Mouse (Mus musculus) thymus, adult 2 months (tissue): ENCODE data around the gene Stx17. TPM values are rescaled to one million over a fixed set of nuclear protein-coding genes. Genes with fewer than 3 reads are reported as not detected.

Experiments
- DNase-seq: peaks from one replicate; pipeline ENCODE4 v3.0.0; 2021
- H3K27ac ChIP-seq: fragments of 200-500 bp; 2 replicates; pipeline ENCODE4 v1.5.1; 2012; ENCODE audit warnings: low read length, control low read depth; ENCODE audit not compliant: control insufficient read depth, insufficient read depth
- H3K27me3 ChIP-seq: fragments of 200-500 bp; 2 replicates; pipeline ENCODE4 v1.6.1; 2012; ENCODE audit warnings: mild to moderate bottlenecking, low read length, moderate library complexity, mixed read lengths; ENCODE audit not compliant: control insufficient read depth, insufficient read depth
- H3K36me3 ChIP-seq: fragments of 200-500 bp; 2 replicates; pipeline ENCODE4 v1.6.1; 2012; ENCODE audit warnings: mild to moderate bottlenecking, low read length, moderate library complexity; ENCODE audit not compliant: control insufficient read depth, insufficient read depth
- H3K4me1 ChIP-seq: fragments of 200-500 bp; replicated peaks from 2 replicates; pipeline ENCODE4 v1.6.1; 2012; ENCODE audit warnings: low read length; ENCODE audit not compliant: control insufficient read depth, insufficient read depth
- H3K4me3 ChIP-seq: fragments of 200-500 bp; 2 replicates; pipeline ENCODE4 v1.5.1; 2012; ENCODE audit warnings: mild to moderate bottlenecking, low read length, control low read depth, moderate library complexity; ENCODE audit not compliant: control insufficient read depth, insufficient read depth
- CTCF ChIP-seq: fragments of 200-500 bp; IDR thresholded peaks from 2 replicates; pipeline ENCODE4 v1.5.1; 2012; ENCODE audit warnings: mild to moderate bottlenecking, control low read depth, low read length, moderate library complexity, borderline replicate concordance; ENCODE audit not compliant: control insufficient read depth, poor library complexity, insufficient read depth; ENCODE audit errors: extremely low read depth
- POLR2A ChIP-seq: fragments of 200-500 bp; IDR thresholded peaks from 2 replicates; pipeline ENCODE4 v1.6.1; 2012; ENCODE audit warnings: mild to moderate bottlenecking, low read length, control low read depth, moderate library complexity; ENCODE audit not compliant: control insufficient read depth, poor library complexity, insufficient read depth; ENCODE audit errors: extremely low read depth
- WGBS: fragments of 180-500 bp; shearing (Covaris S2); methylation state at CpG from one replicate; pipeline ENCODE4 v1.1.7; 2018; 5-methylcytosine and 5-hydroxymethylcytosine counted together
- polyA plus RNA-seq: library from polyadenylated mRNA; depleted of rRNA; stranded (reverse); fragments of >200 nt; gene quantifications from 2 replicates; pipeline ENCODE4 v1.2.3, GENCODE M21; 2012; rRNA removed

Stx17 gene
- 4.2 and 4.8 TPM in 2 replicates for polyA plus RNA-seq

DNA sequence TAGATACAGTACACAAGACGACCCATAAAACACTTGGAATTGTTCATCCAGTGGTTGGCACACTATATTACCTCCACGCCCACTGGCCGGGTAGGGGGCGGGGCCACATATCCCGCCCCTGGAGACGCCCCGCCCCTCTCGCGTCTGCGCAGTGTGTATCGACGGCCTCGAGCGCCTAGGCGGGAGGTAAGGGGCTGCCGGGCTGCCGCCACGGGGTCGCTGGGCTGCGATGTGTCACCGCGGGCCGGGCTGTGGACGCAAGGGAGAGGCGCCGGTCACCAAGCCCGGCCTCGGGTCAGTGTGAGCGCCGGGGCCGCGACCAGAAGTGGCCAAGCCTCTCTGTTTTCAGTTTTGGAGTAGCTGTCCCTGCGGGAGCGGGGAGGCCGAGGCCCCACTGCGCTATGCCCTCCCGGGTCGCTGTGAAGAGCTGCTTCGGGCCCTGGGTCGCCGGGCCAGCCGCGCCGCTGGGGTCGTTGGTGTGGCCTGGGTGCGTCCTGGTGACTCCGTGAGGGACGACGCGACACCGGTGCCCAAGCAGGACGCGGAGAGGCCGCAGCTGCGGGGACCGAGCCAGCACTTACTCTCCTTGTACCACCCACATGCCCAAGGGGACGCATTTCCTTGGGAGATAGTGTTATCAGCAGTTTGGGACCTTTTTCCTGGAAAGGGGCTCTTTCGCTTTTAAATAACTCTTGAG lies at the start of gene Stx17:
Gene Stx17, plus strand, starts transcription at position 143 of the 697 bp plus-strand sequence.
- no peak within 1 kb of the TSS for H3K27ac ChIP-seq

DNA sequence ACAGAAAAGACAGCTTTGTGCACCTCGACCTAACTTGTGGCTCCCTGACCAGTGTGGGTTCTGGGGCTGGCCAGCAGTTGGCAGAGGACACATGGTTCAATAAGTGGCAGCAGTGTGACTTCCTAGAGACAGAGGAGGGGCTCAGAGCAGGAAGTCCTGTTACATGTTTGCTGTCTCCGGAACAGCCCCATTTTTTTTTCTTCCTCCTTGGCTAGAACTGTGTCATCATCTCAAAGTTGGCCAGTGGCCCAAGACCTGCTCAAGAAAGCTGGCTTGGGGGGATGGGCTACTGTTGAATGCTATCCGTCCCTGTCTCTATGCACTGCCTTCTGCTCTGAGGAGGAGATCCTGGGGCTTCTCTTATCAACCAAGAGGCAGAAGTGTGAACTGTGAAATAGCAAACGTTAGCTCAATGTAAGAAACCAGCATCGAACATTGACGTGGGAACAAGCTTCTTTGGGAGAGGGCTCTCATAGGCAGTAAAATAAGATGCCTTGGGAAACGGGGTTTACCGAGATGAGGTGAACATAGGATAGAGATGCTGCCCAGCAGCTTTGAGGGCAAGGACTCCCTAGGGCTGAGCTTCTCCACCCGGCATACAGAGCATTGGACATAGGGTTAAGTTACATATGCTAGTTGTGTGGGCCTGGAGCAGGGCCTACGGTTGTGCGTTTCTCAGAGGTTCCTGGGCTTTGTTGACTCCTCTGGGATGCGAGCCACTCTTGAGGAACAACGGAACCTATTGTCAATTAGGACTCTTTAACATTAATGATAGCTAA lies 47.8 kb upstream of the Stx17 start:
- H3K4me3 ChIP-seq, result no peak overlapping the region
- TF ChIP-seq CTCF (no peak), POLR2A (no peak)
- H3K4me1 ChIP-seq, result peaks cover 21% of the 10 kb centered on the region
- WGBS, result 85% methylated on average over 13 of the region's 13 CpGs
- no peak overlapping the region for H3K27ac ChIP-seq
- H3K36me3 ChIP-seq, result no peaks in the 10 kb centered on the region
- no peak for DNase-seq
- no peaks in the 10 kb centered on the region for H3K27me3 ChIP-seq

More for the DNA sequence above, at the start of gene Stx17:
- Histone ChIP-seq H3K4me3 (peak within 1 kb of the TSS; percentile 78), H3K27me3 (no peaks in the 10 kb centered on the region), H3K4me1 (peaks cover 2% of the 10 kb centered on the region; the same call in 1 of the 2 replicates), H3K36me3 (no peaks in the 10 kb centered on the region)
- 1% methylated on average over 58 of the region's 58 CpGs for WGBS
- TF ChIP-seq CTCF (peak; percentile 10; the same call in 1 of the 2 replicates), POLR2A (peak; percentile 69)
- peak; percentile 87 for DNase-seq

- DNase-seq, result no peak
- H3K27me3 ChIP-seq, result no peaks in the 10 kb centered on the region
- no peak overlapping the region for H3K27ac ChIP-seq
- H3K4me3 ChIP-seq, result no peak overlapping the region
- 74% methylated on average over 4 of the region's 4 CpGs for WGBS
- TF ChIP-seq POLR2A (no peak), CTCF (no peak)
- H3K36me3 ChIP-seq, result no peaks in the 10 kb centered on the region
- H3K4me1 ChIP-seq, result peaks cover 18% of the 10 kb centered on the region
Measured at GRCm38 (mm10) chr4:48078213-48078612, 46.5 kb upstream of the Stx17 start.

GRCm38 (mm10) chr4:48079285-48080039 lies 45.3 kb upstream of the Stx17 start:
- peaks cover 11% of the 10 kb centered on the region for H3K4me1 ChIP-seq
- DNase-seq, result no peak
- H3K36me3 ChIP-seq, result no peaks in the 10 kb centered on the region
- no peaks in the 10 kb centered on the region for H3K27me3 ChIP-seq
- 92% methylated on average over 8 of the region's 8 CpGs for WGBS
- H3K27ac ChIP-seq, result no peak overlapping the region
- H3K4me3 ChIP-seq, result no peak overlapping the region
- TF ChIP-seq CTCF (no peak), POLR2A (no peak)

DNA sequence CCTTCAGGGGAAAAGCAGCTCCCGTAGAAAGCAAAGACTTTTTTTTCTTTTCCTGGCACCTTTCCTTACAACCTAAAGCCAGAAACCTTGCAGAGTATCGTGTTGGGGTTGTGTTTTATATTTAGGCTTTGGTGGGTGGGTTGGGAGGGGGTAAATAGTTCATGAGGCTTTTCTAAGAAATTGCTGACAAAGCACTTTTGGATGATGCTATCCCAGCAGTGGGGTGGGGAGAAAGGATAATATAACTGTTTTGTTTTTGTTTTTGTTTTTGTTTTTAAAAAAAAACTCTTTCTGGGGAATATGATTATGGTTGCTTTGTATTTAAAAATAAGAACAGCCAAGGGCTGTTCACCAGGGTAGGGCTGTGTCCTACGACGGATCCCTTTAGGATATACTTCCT lies 41.3 kb upstream of the Stx17 start:
- Histone ChIP-seq H3K27ac (no peak overlapping the region), H3K4me3 (no peak overlapping the region), H3K36me3 (no peaks in the 10 kb centered on the region), H3K4me1 (no peaks in the 10 kb centered on the region), H3K27me3 (no peaks in the 10 kb centered on the region)
- DNase-seq, result no peak
- WGBS, result 88% methylated on average over 4 of the region's 4 CpGs
- TF ChIP-seq POLR2A (no peak), CTCF (no peak)

DNA sequence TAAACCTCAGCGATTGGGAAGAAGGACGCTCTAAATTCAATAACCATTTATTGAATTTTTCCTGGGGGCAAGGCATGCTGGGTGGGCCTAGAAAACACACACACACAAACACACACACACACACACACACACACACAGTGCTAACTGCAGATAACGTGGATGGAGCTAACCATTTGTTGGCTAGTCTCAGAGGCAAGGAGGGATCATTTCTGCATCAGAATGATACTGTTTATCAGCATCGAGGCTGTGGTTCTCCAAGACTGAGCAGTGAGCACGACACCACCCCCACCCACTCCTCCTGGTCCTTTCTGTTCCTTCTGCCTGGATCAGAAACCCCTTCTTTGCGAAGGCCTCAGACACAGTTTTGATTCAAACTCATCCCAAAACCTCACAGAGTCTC lies 38.1 kb upstream of the Stx17 start:
- Histone ChIP-seq H3K27ac (no peak overlapping the region), H3K27me3 (no peaks in the 10 kb centered on the region), H3K36me3 (no peaks in the 10 kb centered on the region), H3K4me1 (no peaks in the 10 kb centered on the region), H3K4me3 (no peak overlapping the region)
- DNase-seq, result no peak
- 86% methylated on average over 6 of the region's 6 CpGs for WGBS
- no peak for TF ChIP-seq CTCF
